Mouse (Mus musculus) small intestine, adult 2 months (tissue): ENCODE measurements around the gene Kirrel3. TPM values are rescaled to one million over a fixed set of nuclear protein-coding genes. Genes with fewer than 3 reads are reported as not detected.

ENCODE experiments used
- H3K27ac ChIP-seq: fragments of 200-500 bp; 2 replicates; pipeline ENCODE4 v1.5.1; 2012; ENCODE audit warnings: low read depth, low read length, control low read depth, inconsistent platforms; ENCODE audit not compliant: insufficient read depth
- H3K27me3 ChIP-seq: fragments of 200-500 bp; 2 replicates; pipeline ENCODE4 v1.6.1; 2012; ENCODE audit warnings: mild to moderate bottlenecking, moderate library complexity, low read length, inconsistent platforms; ENCODE audit not compliant: control insufficient read depth, insufficient read depth
- H3K36me3 ChIP-seq: fragments of 200-500 bp; 2 replicates; pipeline ENCODE4 v1.6.1; 2012; ENCODE audit warnings: mild to moderate bottlenecking, low read length, control low read depth, inconsistent platforms; ENCODE audit not compliant: control insufficient read depth, insufficient read depth
- H3K4me1 ChIP-seq: fragments of 200-500 bp; 2 replicates; pipeline ENCODE4 v1.6.1; 2012; ENCODE audit warnings: low read length, inconsistent platforms, mixed read lengths; ENCODE audit not compliant: control insufficient read depth, insufficient read depth, insufficient read length
- H3K4me3 ChIP-seq: fragments of 200-500 bp; 2 replicates; pipeline ENCODE4 v1.5.1; 2012; ENCODE audit warnings: low read depth, mild to moderate bottlenecking, control low read depth, inconsistent platforms, low read length, moderate library complexity
- CTCF ChIP-seq: fragments of 200-500 bp; IDR thresholded peaks from 2 replicates; pipeline ENCODE4 v1.5.1; 2012; ENCODE audit warnings: low read depth, mild to moderate bottlenecking, control low read depth, inconsistent platforms, low read length, moderate library complexity, mixed read lengths; ENCODE audit not compliant: insufficient replicate concordance, insufficient read length; ENCODE audit errors: extremely low read depth
- POLR2A ChIP-seq: fragments of 200-500 bp; IDR thresholded peaks from 2 replicates; pipeline ENCODE4 v1.6.1; 2012; ENCODE audit warnings: low read depth, mild to moderate bottlenecking, control low read depth, inconsistent platforms, low read length, moderate library complexity
- WGBS: fragments of 180-500 bp; shearing (Covaris S2); methylation state at CpG from one replicate; pipeline ENCODE4 v1.1.7; 2018; 5-methylcytosine and 5-hydroxymethylcytosine counted together
- polyA plus RNA-seq: library from polyadenylated mRNA; depleted of rRNA; stranded (reverse); fragments of >200 nt; gene quantifications from 2 replicates; pipeline ENCODE4 v1.2.3, GENCODE M21; 2012

The Kirrel3 gene
- polyA plus RNA-seq, 1 experiment = 0.22 TPM

DNA sequence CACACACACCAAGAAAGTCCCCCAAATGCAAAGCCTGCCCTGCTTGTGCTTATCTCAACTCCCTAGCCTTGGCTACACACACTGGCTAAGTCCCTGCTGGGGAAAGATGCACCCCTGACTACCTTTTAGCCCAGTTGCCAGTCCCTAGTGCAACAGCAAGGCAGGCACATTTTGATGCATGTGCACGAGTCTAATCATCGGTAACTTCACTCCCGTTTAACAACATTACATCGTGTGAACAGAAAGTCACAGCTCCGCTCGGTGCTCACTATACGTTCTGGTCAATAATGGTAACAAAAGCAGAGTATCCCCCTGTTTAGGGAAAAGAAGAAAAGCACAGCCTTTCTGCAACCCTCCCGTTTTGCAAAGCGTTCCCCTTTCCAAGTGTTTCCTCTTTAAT is 2.6 kb downstream of the Kirrel3 start:
- WGBS = 2% methylated on average over 9 of the region's 9 CpGs
- Histone ChIP-seq H3K27ac (no peak overlapping the region), H3K4me1 (no peaks in the 10 kb centered on the region), H3K27me3 (peaks cover 38% of the 10 kb centered on the region), H3K4me3 (peak overlapping the region; percentile 45), H3K36me3 (no peaks in the 10 kb centered on the region)
- TF ChIP-seq POLR2A = no peak
- no peak for TF ChIP-seq CTCF

DNA sequence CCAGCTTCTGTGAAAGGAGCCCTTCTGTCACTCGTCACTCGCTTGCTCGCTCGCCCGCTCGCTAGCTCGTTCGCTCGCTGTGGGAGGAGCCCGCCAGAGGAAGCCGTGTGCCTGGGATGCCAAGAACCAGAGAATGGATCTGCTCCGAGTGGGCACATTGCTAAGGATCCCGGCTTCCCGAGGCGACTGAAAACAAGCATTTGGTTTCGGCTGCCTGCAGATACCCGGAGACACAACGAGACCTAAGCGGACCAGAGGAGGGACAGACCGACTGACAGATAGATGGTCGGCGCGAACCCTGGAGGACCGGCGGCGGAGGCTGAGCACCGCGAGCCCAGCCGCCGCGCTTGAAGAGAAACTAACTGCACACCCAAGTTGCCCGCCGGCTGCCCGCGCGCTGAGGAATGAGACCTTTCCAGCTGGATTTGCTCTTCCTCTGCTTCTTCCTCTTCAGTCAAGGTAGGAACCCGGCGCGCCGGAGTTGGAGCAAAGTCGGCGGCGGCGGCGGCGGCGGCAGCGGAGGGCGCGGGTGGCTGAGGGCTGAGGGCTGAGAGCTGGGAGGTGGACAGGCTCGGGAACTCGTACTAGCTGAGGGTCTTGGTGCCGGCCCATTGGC is 3.1 kb downstream of the Kirrel3 start:
- Histone ChIP-seq H3K36me3 (no peaks in the 10 kb centered on the region), H3K4me3 (peak overlapping the region; percentile 45), H3K27ac (no peak overlapping the region), H3K27me3 (peaks cover 38% of the 10 kb centered on the region), H3K4me1 (no peaks in the 10 kb centered on the region)
- 2% methylated on average over 53 of the region's 53 CpGs for WGBS
- TF ChIP-seq CTCF (no peak), POLR2A (no peak)

DNA sequence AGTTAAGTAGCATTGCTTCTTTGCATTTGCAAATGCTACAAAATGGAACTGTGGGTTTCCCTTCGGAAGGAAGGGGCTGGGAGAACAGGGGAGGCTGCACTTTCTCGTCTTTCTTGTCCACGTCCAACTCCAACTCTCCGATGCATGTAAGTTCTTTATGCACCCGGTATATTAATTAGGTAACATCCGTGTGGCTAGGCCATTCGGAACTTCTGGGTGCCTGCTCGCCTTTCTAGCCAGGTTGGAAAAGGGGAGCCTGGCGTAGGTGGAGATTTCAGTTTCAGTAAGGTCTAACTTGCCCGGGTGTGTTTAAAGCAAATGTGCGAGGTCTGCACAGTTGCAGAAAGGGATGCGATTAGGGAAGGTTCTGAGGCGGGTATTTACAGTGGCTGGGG is 3.6 kb downstream of the Kirrel3 start:
- TF ChIP-seq POLR2A (no peak), CTCF (no peak)
- Histone ChIP-seq H3K36me3 (no peaks in the 10 kb centered on the region), H3K4me3 (peak overlapping the region; percentile 45), H3K4me1 (no peaks in the 10 kb centered on the region), H3K27me3 (peaks cover 38% of the 10 kb centered on the region), H3K27ac (no peak overlapping the region)
- 4% methylated on average over 13 of the region's 13 CpGs for WGBS

DNA sequence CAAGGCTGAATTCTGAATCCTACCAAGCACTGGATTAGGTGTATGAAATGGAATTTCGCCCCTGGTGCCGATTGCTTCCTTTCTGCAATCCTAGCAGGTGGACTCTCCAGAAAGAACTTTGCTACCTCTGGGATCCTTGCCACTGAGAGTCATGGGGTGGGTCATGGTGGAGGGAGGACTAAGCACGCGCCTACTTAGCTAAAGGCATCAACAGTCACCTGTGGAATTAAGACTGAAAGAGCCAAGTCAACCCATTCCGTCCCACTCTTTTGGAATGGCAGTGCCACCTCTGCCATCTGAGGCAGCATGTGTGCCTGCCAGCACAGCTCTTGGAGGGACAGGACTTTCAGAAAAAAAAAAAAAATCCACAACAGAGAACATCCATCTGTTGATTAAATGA is 4.1 kb downstream of the Kirrel3 start:
- Histone ChIP-seq H3K4me1 (no peaks in the 10 kb centered on the region), H3K27me3 (peaks cover 38% of the 10 kb centered on the region), H3K27ac (no peak overlapping the region), H3K4me3 (no peak overlapping the region), H3K36me3 (no peaks in the 10 kb centered on the region)
- 29% methylated on average over 5 of the region's 5 CpGs for WGBS
- no peak for TF ChIP-seq CTCF
- TF ChIP-seq POLR2A = no peak

DNA sequence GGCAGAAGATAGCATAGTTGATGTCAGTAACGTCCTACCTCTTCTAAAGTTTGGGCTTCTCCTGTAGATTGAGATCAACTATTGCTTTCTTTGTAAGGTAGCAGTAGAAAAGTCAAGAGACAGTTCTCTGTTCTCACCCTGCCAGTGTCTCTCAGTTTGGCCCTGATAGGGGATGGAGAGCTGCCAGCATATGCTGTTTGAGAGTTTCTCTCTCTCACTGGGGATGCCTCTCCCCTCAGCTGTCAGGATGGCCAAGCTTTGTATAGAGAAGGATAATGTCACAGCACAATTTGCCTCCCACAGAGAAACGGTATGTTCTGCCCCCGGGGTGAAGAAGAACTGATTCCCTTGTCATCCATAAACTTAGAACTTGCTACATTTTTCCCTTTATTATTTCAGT is 6.4 kb downstream of the Kirrel3 start:
- WGBS = 69% methylated on average over 3 of the region's 3 CpGs
- Histone ChIP-seq H3K27me3 (peaks cover 28% of the 10 kb centered on the region), H3K36me3 (no peaks in the 10 kb centered on the region), H3K4me1 (no peaks in the 10 kb centered on the region), H3K4me3 (no peak overlapping the region), H3K27ac (no peak overlapping the region)
- TF ChIP-seq POLR2A (no peak), CTCF (no peak)

DNA sequence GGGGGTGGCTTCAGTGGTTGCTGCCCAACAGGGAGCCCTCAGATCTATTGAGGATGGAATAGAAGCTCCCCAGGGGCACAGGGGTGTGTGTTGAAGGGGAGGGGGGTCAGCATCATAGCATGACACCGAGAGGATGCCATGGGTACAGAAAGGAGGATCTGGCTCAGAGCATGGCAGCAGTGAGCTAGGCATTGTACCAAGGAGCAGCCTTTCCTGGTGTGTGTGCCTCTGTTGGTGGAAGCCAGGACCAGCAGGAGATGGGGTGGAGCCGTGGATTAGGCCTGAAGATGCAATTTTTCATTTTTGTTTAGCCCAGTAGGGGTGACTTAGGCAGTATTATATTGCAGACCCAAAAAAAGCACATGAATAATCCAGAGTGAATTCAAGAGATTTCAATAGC is 7.9 kb downstream of the Kirrel3 start:
- no peak for TF ChIP-seq POLR2A
- peaks cover 15% of the 10 kb centered on the region for H3K27me3 ChIP-seq
- WGBS = 42% methylated on average over 2 of the region's 2 CpGs
- H3K4me1 ChIP-seq = no peaks in the 10 kb centered on the region
- no peak overlapping the region for H3K4me3 ChIP-seq
- no peaks in the 10 kb centered on the region for H3K36me3 ChIP-seq
- H3K27ac ChIP-seq = no peak overlapping the region

DNA sequence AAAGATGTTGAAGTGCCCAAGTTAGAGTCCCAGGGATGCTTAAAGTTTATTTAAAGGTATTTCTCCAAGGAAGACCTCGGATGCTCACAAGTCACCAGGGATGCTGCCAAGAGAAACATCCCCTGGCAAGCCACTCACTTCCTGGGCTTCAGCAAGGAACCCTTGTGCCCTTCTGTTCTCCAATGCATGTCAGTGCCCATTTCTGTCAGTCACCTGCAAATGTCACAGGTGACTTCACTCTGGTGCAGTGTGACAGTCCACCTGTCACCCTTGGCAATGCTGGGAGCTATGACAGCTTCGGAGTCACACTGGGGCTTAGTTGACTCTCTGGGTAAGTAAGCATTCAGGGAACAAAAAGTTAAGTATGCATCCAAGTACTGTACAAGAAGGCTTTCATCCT is 12.4 kb downstream of the Kirrel3 start:
- H3K27me3 ChIP-seq = no peaks in the 10 kb centered on the region
- 77% methylated on average over 2 of the region's 2 CpGs for WGBS
- H3K36me3 ChIP-seq = no peaks in the 10 kb centered on the region
- H3K4me3 ChIP-seq = no peak overlapping the region
- H3K27ac ChIP-seq = no peak overlapping the region
- no peaks in the 10 kb centered on the region for H3K4me1 ChIP-seq
- no peak for TF ChIP-seq POLR2A
- no peak for TF ChIP-seq CTCF
